Mouse (Mus musculus) limb, embryonic 14.5 days (tissue): ENCODE results near the gene Cradd. TPM values are rescaled to one million over a fixed set of nuclear protein-coding genes. Genes with fewer than 3 reads are reported as not detected.

Source experiments
- ATAC-seq: fragments of 200-750 bp; cut with Nextera tagmentation; 2 replicates; pipeline ENCODE4 v1.8.0; 2017; ENCODE audit warnings: low read depth, moderate number of reproducible peaks, moderate TSS enrichment; ENCODE audit not compliant: low FRiP score
- DNase-seq: peaks from one replicate; pipeline ENCODE4 v3.0.0-alpha.2; 2015; ENCODE audit warnings: low spot score
- H3K27ac ChIP-seq: fragments of 300-500 bp; sonication (generic); replicated peaks from 2 replicates; pipeline ENCODE4 v1.5.1; 2014; ENCODE audit warnings: low read depth, mild to moderate bottlenecking, low read length, moderate library complexity, mixed read lengths
- H3K27me3 ChIP-seq: fragments of 300-500 bp; sonication (generic); 2 replicates; pipeline ENCODE4 v1.6.1; 2014; ENCODE audit warnings: low read length, mixed read lengths; ENCODE audit not compliant: control insufficient read depth, insufficient read depth
- H3K36me3 ChIP-seq: fragments of 300-500 bp; sonication (generic); 2 replicates; pipeline ENCODE4 v1.6.1; 2014; ENCODE audit warnings: mild to moderate bottlenecking, low read length, moderate library complexity, mixed read lengths; ENCODE audit not compliant: control insufficient read depth, insufficient read depth
- H3K4me1 ChIP-seq: fragments of 300-500 bp; sonication (generic); 2 replicates; pipeline ENCODE4 v1.6.1; 2014; ENCODE audit warnings: antibody characterized with exemption, low read length, mixed read lengths; ENCODE audit not compliant: control insufficient read depth, insufficient read depth
- H3K4me2 ChIP-seq: fragments of 300-500 bp; sonication (generic); replicated peaks from 2 replicates; pipeline ENCODE4 v1.6.1; 2014; ENCODE audit warnings: low read depth, mild to moderate bottlenecking, low read length, moderate library complexity; ENCODE audit not compliant: severe bottlenecking
- H3K4me3 ChIP-seq: fragments of 300-500 bp; sonication (generic); replicated peaks from 2 replicates; pipeline ENCODE4 v1.5.1; 2014; ENCODE audit warnings: low read length
- H3K9ac ChIP-seq: fragments of 300-500 bp; sonication (generic); 2 replicates; pipeline ENCODE4 v1.6.1; 2014; ENCODE audit warnings: mild to moderate bottlenecking, low read depth, low read length, moderate library complexity; ENCODE audit not compliant: severe bottlenecking
- H3K9me3 ChIP-seq: fragments of 300-500 bp; sonication (generic); 2 replicates; pipeline ENCODE4 v1.6.1; 2016; ENCODE audit warnings: low read length; ENCODE audit not compliant: control insufficient read depth
- POLR2A ChIP-seq: fragments of 200-500 bp; IDR thresholded peaks from 2 replicates; pipeline ENCODE4 v1.8.0; 2012; ENCODE audit warnings: inconsistent platforms, mild to moderate bottlenecking, moderate library complexity, borderline replicate concordance; ENCODE audit not compliant: insufficient read depth, insufficient read length; ENCODE audit errors: extremely low read depth
- WGBS: fragments of 180-500 bp; shearing (Covaris S2); extraction: QIAGEN DNeasy Blood & Tissue Kit; methylation state at CpG from one replicate; pipeline ENCODE4 v1.1.7; 2014; 5-methylcytosine and 5-hydroxymethylcytosine counted together
- polyA plus RNA-seq, 2 experiments: library from polyadenylated mRNA; depleted of rRNA in 1 of 2; stranded (reverse) in 1 of 2; unstranded in 1 of 2; fragments of >200 nt; fragmentation: Nextera tagmentation in 1 of 2; extraction: Ambion mirVana in 1 of 2; gene quantifications; 2 replicates each; pipeline versions ENCODE4 v1.2.1 to v1.2.3; 2012 to 2014

The Cradd gene
- polyA plus RNA-seq, 2 experiments = 8.1 to 10.4 TPM

DNA sequence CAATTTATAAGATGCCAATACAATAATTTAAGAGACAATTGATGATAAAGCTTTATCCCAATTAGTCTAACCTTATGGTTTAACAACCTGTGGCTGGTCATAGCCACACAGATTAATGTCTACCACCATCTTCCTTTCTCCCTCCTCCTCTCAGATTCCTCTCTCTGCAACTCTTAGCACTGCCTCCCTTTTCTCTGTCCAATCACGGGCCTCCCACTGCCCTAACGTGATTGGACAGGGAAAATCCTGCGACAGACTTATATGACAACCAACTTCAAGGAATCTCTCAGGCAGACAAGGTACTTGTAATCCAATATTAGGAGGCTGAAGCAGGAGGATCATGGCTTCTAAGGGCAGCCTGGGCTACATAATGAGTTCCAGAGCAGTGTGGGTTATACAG is 8.7 kb upstream of the Cradd start:
- Histone ChIP-seq H3K27me3 (no peaks in the 10 kb centered on the region), H3K9me3 (no peaks in the 10 kb centered on the region), H3K4me3 (no peak overlapping the region), H3K36me3 (no peaks in the 10 kb centered on the region), H3K4me1 (no peaks in the 10 kb centered on the region), H3K4me2 (no peak overlapping the region), H3K27ac (no peak overlapping the region), H3K9ac (no peak overlapping the region)
- ATAC-seq (no peak), DNase-seq (no peak)
- WGBS = 79% methylated on average over 3 of the region's 3 CpGs
- no peak for TF ChIP-seq POLR2A

- no peak overlapping the region for H3K9ac ChIP-seq
- TF ChIP-seq POLR2A = no peak
- H3K27me3 ChIP-seq = no peaks in the 10 kb centered on the region
- no peaks in the 10 kb centered on the region for H3K4me1 ChIP-seq
- ATAC-seq (no peak), DNase-seq (no peak)
- H3K4me2 ChIP-seq = no peak overlapping the region
- H3K9me3 ChIP-seq = no peaks in the 10 kb centered on the region
- no peak overlapping the region for H3K27ac ChIP-seq
- H3K36me3 ChIP-seq = no peaks in the 10 kb centered on the region
- 86% methylated on average over 9 of the region's 9 CpGs for WGBS
- H3K4me3 ChIP-seq = no peak overlapping the region
These were observed 6.7 kb upstream of the Cradd start for GRCm38 (mm10) chr10:95330375-95331363.

GRCm38 (mm10) chr10:95329884-95330283 is 6.0 kb upstream of the Cradd start:
- TF ChIP-seq POLR2A = no peak
- Histone ChIP-seq H3K4me1 (no peaks in the 10 kb centered on the region), H3K4me2 (no peak overlapping the region), H3K27me3 (no peaks in the 10 kb centered on the region), H3K9me3 (no peaks in the 10 kb centered on the region), H3K4me3 (no peak overlapping the region), H3K36me3 (no peaks in the 10 kb centered on the region), H3K27ac (no peak overlapping the region), H3K9ac (no peak overlapping the region)
- WGBS = 96% methylated on average over 1 of the region's 1 CpGs
- DNase-seq = no peak
- ATAC-seq = no peak

DNA sequence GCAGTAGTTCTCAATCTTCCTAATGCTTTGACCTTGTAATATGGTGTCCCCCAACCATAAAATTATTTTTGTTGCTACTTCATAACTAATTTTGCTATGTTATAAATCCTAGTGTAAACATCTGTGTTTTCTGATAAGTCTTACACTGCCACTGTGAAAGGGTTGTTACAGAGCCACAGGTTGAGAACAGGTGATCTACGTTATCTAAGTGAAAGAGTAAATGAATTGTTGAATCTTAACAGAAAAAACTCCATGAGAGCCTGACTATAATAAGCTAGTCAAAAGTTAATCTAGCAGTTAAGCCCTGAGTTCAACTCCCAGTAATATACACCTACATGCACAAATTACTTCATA is 322 bp upstream of the Cradd start:
- ATAC-seq (peak; percentile 8; the same call in 1 of the 2 replicates), DNase-seq (no peak)
- no peak overlapping the region for H3K27ac ChIP-seq
- H3K36me3 ChIP-seq = no peaks in the 10 kb centered on the region
- H3K4me1 ChIP-seq = peaks cover 9% of the 10 kb centered on the region; the same call in 1 of the 2 replicates
- H3K27me3 ChIP-seq = no peaks in the 10 kb centered on the region
- H3K9ac ChIP-seq = no peak overlapping the region
- TF ChIP-seq POLR2A = no peak
- 60% methylated on average over 1 of the region's 1 CpGs for WGBS
- H3K9me3 ChIP-seq = no peaks in the 10 kb centered on the region
- no peak overlapping the region for H3K4me3 ChIP-seq
- no peak overlapping the region for H3K4me2 ChIP-seq

- Histone ChIP-seq H3K36me3 (no peaks in the 10 kb centered on the region), H3K9ac (peak overlapping the region; percentile 86; the same call in 1 of the 2 replicates), H3K4me1 (peaks cover 9% of the 10 kb centered on the region; the same call in 1 of the 2 replicates), H3K27me3 (no peaks in the 10 kb centered on the region), H3K4me2 (peak overlapping the region; percentile 78), H3K4me3 (peak overlapping the region; percentile 63), H3K9me3 (no peaks in the 10 kb centered on the region), H3K27ac (no peak overlapping the region)
- WGBS = 53% methylated on average over 20 of the region's 20 CpGs
- DNase-seq (peak; percentile 44), ATAC-seq (no peak)
- no peak for TF ChIP-seq POLR2A
These were observed 1.6 kb downstream of the Cradd start for GRCm38 (mm10) chr10:95322076-95323070.
